Mouse (Mus musculus) retina, postnatal 1 day (tissue): ENCODE data around the gene Cntnap5b.
A peak's percentile ranks its signal among the peaks of the same experiment; 100 is the strongest.

Experiments
- DNase-seq: peaks from one replicate; pipeline ENCODE4 v3.0.0-alpha.2; 2012

Gene Cntnap5b

DNA sequence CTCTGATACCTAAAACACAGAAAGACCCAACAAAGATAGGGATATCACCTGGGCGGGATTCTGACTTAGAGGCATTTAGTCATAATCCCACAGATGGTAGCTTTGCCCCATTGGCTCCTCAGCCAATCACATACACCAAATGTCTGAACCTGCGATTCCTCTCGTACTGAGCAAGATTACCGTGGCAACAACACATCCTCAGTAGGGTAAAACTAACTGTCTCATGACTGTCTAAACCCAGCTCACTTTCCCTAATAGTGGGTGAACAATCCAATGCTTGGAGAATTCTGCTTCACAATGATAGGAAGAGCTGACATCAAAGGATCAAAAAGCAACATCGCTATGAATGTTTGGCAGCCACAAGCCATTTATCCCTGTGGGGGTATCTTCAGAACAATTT is 407.5 kb downstream of the Cntnap5b start:
- peak; percentile 63 for DNase-seq

DNA sequence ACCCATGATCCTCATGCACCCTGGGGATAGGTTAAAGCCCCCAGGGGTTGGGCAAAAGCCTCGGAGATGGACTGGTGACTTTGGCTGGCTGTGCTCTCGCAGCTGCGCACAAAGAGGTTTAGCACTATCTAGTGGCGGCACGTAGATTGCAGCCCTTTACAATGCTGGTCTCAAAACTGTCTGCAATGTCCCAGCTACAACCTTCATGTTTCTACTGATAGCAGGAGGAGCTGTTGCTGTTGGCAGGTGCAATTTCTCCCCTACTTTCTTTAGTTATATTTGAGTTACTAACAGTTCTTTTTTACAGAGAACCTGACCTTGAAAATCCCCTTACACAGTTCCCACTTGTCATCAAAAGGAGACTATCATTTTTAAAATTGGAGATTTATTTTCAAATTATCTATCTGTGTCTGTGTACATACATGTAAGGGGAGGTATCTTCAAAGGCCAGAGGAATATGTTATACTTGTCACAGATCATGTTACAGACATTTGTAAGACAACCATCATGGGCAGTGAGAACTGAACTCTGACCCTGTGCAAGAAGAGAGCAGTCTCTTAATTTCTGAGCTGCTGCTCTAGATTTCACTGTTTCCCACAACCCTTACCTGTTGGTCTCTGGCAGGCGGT is 459.5 kb downstream of the Cntnap5b start:
- peak; percentile 60 for DNase-seq

DNA sequence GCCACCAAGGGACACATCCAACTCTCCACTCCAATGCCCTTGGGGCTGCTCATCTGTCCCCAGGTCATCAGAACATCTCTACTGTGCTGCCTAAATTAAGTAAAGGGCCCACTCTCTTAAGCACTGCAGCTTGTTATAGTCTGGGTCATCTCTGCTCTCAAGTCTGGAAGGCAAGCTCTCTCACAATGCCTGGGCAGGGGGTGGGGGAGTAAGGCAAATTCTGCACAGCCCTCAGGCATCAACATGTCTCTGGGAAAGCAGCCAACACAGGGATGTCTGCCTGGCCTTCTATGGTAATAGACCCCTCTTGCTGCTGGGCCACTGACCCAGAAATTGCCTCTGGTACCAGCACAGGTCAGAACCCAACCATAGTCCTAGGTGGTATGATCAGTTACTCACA is 479.4 kb downstream of the Cntnap5b start:
- DNase-seq: no peak

DNA sequence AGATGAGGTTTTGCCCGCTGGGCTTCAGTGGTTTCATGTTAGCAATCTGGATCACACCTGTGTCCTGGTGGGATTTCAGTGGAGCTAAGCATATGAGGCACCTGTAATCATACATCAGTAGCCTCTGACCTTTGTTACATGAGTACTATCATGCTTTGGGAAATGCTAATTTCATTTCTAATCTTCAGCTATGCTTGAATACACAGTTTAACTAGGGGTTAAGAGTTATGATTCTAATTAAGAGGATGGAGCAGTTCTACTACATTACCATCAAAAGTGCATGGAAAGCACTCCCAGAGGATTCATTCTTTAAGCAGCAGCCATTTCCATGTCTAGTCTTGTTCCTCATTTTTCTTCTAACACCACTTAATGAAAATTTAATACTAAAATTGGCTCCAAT is 538.1 kb downstream of the Cntnap5b start:
- no peak for DNase-seq

DNA sequence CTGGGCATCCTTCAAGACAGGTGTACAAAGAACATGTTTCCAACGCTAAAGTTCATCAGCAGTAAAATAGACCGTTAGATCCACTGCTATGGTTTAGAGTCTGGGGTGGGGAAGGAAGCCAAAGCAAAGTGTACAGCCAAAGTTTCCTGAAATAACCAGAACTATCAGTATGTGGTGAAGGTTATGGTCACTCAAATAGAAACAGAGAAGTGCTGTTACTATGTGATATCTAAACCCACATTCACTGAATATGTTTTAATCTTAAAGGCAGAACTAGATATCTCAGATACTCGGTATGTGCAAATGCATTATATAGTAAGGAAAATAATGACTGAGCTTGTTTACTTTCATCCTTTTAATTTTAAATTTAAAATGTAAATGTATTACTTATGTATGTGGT is 558.5 kb downstream of the Cntnap5b start:
- no peak for DNase-seq

DNA sequence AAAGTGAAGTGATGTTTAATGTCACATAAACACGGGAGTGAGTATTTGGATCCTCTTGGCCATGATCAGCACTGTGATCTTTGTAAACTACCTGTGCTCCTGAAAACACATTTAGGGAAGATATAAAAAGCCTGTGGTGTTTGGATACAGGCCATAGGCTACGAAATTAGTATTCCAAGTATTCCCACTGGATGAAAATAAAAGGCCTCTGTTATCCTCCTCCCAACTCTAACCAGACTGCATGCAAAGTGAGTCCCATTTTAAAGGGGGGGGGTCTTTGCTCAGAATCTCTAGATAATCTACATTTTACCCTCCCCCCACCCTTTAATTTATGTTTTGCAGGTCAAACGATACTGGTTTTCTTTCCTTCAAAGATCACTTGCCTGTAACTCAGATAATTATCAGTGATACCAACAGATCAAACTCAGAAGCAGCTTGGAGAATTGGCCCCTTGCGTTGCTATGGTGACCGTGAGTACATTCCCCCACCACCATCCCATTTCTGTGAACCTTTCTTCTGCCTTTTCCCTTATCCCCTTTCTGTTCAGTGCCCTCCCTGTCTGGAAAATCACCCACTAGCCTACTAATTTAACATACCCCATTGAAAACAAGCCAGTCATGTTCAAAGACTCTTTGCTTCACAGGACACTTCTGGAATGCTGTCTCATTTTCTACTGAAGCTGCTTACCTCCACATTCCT is 597.0 kb downstream of the Cntnap5b start:
- DNase-seq: no peak

DNA sequence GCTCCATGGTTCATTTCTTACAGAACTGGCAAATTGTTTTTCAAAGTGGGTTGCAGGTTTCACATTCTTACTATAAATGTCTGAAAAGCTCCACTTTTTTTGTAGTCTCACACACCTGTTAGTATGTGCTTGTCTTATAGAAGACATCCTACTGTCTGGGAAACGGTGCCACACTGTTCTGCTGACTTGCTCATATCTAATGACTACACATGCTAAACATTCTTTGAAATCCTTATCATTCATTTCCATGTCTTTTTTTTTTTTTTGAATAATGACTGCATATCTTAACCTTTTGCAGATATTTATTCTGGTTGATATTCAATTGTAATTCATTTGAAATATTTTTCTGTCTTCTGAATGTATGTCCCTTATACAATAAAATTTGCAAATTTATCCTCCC is 613.7 kb downstream of the Cntnap5b start:
- DNase-seq: no peak

DNA sequence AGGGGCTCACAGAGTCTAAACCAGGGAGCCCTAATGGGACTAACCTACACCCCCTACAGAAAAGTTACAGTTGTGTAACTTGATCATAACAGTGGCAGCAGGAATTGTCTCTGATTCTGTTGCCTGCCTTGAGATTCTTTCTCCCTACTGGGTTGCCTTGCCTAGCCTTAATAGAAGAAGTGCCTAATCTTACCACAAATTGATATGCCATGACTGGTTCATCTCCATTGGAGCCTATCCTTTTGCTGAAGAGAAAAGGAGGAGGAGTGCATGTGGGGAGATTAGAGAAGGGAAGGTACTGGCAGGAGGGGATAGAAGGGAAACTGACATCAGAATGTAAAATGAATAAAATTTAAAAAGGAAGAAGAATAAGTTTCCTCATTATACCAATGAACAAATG is 621.5 kb downstream of the Cntnap5b start:
- DNase-seq: no peak

DNA sequence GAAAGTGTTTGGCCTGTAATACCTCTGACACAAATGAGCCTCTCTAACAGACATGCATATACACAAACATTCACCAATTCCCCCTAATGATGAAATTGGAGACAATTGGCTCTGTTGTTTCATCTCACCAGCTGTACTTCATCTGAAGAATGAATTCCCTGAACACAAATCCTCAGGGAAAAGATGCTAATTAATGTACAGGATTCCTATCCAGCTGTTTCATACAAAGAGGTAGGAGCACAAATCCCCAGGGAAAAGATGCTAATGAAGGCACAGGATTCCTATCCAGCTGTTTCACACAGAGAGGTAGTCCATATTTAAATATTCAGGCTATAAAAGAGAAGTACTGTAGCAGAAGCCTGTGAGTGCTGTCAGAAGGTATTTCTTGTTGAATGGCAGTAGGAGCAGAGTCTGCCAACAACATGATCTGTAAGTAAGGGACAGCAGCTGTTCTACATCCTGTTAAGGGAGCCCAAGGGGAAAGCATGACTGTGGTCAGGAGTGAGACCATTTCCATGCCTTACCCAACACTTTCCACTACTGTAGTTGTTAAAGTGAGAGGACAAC is 644.2 kb downstream of the Cntnap5b start:
- DNase-seq: peak; percentile 4

DNA sequence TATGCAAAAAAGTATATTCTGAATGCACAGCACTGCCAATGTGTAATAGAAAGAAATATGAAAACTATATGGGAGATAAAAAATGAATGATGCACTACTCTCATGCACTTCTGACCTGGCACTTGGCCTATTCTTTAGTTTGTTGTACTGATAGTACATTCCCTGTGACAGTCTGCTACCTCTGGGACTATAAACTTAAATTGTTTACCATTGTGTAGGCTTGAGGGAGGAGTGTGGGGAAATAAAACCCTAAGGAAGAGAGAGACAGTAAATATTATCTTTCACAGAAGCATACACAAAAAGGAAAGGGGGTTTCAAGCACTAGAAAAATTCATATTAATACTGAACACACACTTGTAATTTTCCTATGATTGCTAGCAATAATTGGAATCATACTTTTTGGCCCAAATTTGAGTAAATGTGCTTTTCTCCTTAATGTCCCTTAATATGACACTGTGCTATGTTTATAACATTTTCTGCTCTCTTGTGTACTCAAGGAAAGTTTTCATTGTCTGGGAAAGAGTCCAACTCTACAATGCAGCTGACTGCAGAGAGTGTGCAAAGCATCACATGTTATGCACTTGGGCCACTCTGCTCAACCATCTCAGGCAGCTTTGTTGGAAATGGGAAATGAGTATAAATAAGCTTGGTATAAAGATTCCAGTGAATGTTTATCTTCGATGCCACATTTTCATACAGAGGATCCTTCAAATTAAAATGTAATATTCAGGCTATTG is 657.6 kb downstream of the Cntnap5b start:
- no peak for DNase-seq

DNA sequence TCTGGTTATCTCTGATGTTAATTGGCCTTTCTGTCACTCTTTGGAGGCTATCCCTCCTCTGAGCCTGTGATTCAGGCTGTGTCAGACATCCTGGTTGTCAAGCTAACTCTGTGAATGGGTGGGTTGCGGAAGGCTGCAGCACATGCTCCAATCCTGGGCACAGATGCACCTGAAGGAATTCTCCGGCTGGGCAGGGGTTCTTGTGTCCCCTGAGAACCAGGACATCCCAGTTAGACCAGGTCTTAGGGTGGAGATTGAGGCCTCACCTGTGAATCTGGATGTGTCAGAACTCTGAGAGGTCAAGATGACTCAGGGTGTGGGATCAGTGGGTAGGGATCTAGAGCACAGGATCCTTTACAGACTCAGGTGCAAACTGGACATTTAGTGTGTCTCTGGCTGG is 691.3 kb downstream of the Cntnap5b start:
- no peak for DNase-seq

DNA sequence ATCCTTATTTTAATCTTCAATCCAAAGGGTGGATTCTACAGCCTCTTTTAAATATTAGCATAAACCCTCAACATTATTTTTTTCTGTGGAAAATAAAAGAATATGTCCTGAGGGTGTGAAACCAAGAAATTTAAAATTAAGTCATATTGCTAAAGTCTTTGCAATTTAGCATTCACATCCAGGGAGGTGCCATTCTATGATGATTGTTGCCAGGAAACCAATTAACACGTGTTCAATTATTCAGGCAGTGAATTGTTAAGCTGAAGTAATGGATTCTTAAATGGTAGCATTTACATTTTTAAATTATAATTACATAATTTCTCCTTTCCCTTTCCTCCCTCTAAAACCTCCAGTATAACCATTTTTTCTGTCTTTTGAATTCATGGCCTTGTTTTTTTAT is 692.7 kb downstream of the Cntnap5b start:
- DNase-seq: no peak

DNA sequence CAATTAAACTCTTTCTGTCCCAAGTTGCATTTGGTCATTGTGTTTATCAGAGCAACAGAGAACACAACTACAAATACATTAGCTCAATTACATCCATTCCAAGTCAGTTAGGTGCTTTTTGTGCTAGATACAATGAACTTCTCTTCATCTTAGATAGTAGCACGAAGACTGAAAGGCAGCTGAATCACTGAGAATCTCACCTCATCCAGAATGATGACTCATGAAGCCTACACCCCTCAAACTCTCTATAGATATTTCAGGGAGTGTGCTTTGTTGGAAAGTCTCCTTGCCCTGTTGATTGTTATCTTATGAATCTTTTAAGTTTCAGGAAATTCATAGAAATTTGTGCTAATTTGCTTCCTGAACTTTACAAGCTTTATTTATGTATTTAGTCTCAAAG is 695.0 kb downstream of the Cntnap5b start:
- DNase-seq: no peak

DNA sequence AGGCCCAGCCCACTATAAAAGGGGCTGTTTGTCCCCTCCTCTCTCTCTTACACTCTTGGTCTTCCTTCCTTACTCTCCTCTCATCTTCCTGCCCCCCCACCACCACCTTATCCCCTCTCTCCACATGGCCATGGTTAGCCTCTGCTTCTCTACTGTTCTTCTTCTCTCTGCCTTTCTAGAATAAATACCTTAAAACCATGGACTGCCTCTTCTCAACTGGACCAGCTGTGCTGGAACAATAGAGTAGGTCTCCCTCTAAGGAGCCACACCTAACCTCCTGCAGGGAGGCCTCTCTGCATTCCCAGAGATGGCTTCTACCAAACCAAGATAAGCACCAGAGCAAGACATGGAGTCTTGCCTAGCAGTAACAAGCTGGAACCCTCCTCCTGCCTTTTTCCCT is 737.3 kb downstream of the Cntnap5b start:
- DNase-seq: no peak
